Mouse (Mus musculus): Measurements from ENCODE around the gene Polr1c. TPM values are rescaled to one million over a fixed set of nuclear protein-coding genes. Genes with fewer than 3 reads are reported as not detected.

Polr1c gene
- polyA plus RNA-seq, 1 experiment from 2014 or later, result 125 TPM

DNA sequence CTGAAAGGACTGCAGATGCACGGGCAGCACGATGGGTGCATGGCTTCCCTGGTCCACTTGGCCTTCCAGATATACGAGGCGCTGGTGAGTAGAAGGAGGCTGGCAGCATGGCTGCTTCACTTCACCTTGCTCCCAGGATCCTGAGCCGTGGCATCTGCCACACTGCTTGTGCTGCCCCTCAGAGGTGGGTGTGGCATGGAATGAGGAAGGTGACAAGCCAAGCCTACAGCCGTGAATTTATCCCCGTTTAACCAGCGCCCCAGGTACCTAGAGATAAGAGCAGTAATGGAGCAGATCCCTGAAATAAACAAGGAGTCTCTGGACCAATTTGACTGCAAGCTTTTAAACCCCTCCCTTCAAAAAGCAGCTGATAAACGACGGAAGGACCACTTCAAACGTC lies 6.4 kb downstream of the Polr1c start:
- Histone ChIP-seq H3K4me3 (no peak overlapping the region), H3K27me3 (replicated peaks; ENCODE audit: low read depth, poor library complexity, severe bottlenecking) (no peaks in the 10 kb centered on the region), H3K9me3 (no peaks in the 10 kb centered on the region), H3K36me3 (replicated peaks) (peaks cover 100% of the 10 kb centered on the region), H3K4me1 (peaks cover 4% of the 10 kb centered on the region), H3K27ac (replicated peaks) (no peak overlapping the region)
- no peak for DNase-seq (ENCODE audit: low spot score)
- 84% methylated on average over 11 of the region's 11 CpGs for WGBS

DNA sequence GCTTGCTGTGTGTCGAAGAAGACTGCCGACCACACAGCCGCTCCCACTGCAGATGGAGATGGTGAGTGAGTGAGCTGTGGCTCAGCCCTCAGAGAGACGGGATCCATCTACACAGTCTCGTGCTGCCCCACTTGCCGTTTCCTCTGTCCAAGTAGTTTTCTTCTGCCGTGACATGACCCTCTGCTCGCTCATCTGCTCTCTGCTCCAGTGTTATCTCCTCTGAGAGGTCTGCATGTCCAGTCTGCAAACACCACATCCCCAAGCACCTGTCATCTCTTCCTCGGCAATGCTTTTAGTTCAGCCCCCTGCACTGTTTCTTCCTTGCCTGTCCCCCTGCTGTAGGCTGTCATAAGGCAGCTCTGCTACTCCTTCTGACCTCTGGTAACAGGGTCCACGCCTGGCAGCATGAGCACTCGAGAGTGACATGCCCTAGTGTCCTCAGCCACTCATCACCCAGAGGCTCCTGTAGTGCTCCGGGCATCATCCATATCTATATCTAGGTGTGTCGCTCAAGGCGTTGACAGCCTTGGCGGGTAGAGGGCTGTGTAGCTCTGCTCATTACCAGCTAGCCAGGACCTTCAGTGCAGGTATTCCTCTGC lies 8.2 kb downstream of the Polr1c start:
- H3K36me3 ChIP-seq (replicated peaks), result peaks cover 100% of the 10 kb centered on the region
- H3K4me1 ChIP-seq, result no peaks in the 10 kb centered on the region
- no peak for DNase-seq (ENCODE audit: low spot score)
- H3K4me3 ChIP-seq, result no peak overlapping the region
- H3K27ac ChIP-seq (replicated peaks), result no peak overlapping the region
- no peaks in the 10 kb centered on the region for H3K27me3 ChIP-seq (replicated peaks; ENCODE audit: low read depth, poor library complexity, severe bottlenecking)
- no peaks in the 10 kb centered on the region for H3K9me3 ChIP-seq
- 94% methylated on average over 15 of the region's 15 CpGs for WGBS

DNA sequence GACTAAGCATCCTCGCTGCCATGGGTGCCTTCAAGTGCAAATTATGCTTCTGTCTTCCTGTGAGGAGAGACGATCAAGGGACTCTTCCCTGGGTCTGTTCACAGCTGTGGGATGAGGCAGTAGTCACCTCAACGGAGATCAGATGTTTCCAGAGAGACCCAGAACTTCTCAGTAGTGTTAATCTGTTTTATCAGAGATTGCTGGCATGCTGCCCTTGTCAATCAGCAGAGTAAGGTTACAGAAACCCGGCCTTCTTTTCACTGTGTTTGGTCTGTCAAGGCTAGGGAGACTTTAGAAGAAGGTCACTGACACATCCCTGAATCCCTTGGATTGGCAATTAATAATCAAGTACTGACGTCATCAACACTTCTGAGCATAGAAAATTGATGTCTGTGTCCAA lies 10.4 kb downstream of the Polr1c start:
- no peaks in the 10 kb centered on the region for H3K4me1 ChIP-seq
- H3K4me3 ChIP-seq, result no peak overlapping the region
- no peaks in the 10 kb centered on the region for H3K27me3 ChIP-seq (replicated peaks; ENCODE audit: low read depth, poor library complexity, severe bottlenecking)
- no peaks in the 10 kb centered on the region for H3K9me3 ChIP-seq
- peaks cover 100% of the 10 kb centered on the region for H3K36me3 ChIP-seq (replicated peaks)
- WGBS, result 83% methylated on average over 5 of the region's 5 CpGs
- no peak overlapping the region for H3K27ac ChIP-seq (replicated peaks)
- no peak for DNase-seq (ENCODE audit: low spot score)

DNA sequence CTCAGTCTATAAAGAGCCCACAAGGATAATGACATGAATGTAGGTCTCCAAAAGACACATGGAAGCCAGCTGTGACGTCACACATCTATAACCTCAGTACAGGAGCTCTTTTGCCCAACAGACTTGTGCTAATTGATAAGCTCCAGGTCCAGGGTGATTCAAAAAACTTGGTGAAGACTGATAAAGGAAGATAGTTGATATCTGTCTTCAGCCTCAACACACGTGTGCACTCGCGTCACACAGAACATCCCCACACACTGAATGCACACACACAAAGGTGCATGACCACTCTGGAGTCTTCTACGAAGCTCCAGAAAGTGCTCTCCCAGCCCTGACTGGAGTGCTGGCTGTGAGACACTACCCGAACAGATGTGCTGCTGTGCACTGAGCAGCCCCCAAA lies 10.8 kb downstream of the Polr1c start:
- no peaks in the 10 kb centered on the region for H3K4me1 ChIP-seq
- H3K4me3 ChIP-seq, result no peak overlapping the region
- DNase-seq (ENCODE audit: low spot score), result no peak
- no peaks in the 10 kb centered on the region for H3K9me3 ChIP-seq
- peaks cover 100% of the 10 kb centered on the region for H3K36me3 ChIP-seq (replicated peaks)
- no peak overlapping the region for H3K27ac ChIP-seq (replicated peaks)
- no peaks in the 10 kb centered on the region for H3K27me3 ChIP-seq (replicated peaks; ENCODE audit: low read depth, poor library complexity, severe bottlenecking)
- 95% methylated on average over 6 of the region's 6 CpGs for WGBS

DNA sequence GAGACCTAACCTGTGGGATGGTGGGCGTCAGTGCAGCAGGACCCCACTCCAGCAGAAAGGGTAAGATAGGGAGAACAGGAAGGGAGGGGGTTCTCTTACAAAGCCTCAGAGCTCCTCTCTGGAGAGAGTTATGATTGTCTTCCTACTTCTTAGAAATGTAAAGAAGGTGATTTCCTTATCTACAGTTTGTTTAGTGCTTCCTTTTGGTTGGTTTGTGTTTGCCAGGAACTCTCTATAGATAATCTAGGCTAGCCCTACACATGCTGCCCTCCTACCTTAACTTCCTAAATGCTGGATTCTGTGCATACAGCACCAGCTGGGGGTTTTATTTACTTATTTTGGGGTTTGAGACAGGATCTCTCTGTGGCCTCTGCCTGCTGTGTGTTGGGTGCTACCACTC lies 11.8 kb downstream of the Polr1c start:
- Histone ChIP-seq H3K36me3 (replicated peaks) (peaks cover 100% of the 10 kb centered on the region), H3K27ac (replicated peaks) (no peak overlapping the region), H3K27me3 (replicated peaks; ENCODE audit: low read depth, poor library complexity, severe bottlenecking) (no peaks in the 10 kb centered on the region), H3K9me3 (no peaks in the 10 kb centered on the region), H3K4me3 (no peak overlapping the region), H3K4me1 (no peaks in the 10 kb centered on the region)
- no peak for DNase-seq (ENCODE audit: low spot score)
- 92% methylated on average over 1 of the region's 1 CpGs for WGBS

DNA sequence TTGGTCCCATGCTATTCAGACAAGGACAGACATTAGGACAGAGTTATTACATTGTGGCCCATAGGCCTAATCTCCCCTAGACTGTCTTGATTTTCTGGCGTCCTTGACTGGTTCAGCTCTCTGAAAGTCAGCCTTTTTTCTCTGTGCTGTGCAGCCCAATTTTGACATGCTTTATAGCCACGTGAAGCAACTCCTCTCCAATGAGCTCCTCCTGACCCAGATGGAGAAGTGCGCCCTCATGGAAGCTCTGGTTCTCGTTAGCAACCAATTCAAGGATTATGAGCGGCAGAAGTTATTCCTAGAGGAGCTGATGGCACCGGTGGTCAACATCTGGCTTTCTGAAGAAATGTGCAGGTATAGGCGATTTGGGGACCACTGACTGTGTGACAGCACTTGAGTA lies 20.3 kb downstream of the Polr1c start:
- no peaks in the 10 kb centered on the region for H3K9me3 ChIP-seq
- 79% methylated on average over 7 of the region's 7 CpGs for WGBS

DNA sequence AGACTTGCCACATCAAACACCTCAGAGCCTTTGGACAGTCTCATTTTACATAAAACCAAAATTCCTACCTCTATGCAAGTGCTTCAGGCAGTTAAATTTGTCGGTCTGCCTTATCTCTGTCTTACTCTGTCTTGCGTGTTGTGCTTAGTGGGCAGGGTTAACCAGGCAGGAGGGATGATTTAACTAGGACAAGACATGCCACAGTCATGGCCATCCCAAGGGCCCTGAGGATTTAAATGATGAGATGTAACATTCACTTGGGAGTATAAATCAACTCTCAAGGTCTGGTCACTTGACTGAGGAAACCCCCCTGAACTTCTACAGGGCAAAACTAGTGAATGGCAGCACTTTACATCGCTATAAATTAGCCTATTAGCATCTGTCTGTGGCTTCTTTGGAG lies 26.3 kb downstream of the Polr1c start:
- Histone ChIP-seq H3K27me3 (replicated peaks; ENCODE audit: low read depth, poor library complexity, severe bottlenecking) (no peaks in the 10 kb centered on the region), H3K36me3 (replicated peaks) (peaks cover 100% of the 10 kb centered on the region), H3K27ac (replicated peaks) (no peak overlapping the region), H3K4me1 (no peaks in the 10 kb centered on the region), H3K4me3 (no peak overlapping the region), H3K9me3 (no peaks in the 10 kb centered on the region)
- WGBS, result 91% methylated on average over 3 of the region's 3 CpGs
- DNase-seq (ENCODE audit: low spot score), result no peak

More for the DNA sequence above, 20.3 kb downstream of the Polr1c start:
- no peak for DNase-seq (ENCODE audit: low spot score)
- Histone ChIP-seq H3K27me3 (replicated peaks; ENCODE audit: low read depth, poor library complexity, severe bottlenecking) (no peaks in the 10 kb centered on the region), H3K4me3 (no peak overlapping the region), H3K4me1 (no peaks in the 10 kb centered on the region), H3K36me3 (replicated peaks) (peaks cover 100% of the 10 kb centered on the region), H3K27ac (replicated peaks) (no peak overlapping the region)

DNA sequence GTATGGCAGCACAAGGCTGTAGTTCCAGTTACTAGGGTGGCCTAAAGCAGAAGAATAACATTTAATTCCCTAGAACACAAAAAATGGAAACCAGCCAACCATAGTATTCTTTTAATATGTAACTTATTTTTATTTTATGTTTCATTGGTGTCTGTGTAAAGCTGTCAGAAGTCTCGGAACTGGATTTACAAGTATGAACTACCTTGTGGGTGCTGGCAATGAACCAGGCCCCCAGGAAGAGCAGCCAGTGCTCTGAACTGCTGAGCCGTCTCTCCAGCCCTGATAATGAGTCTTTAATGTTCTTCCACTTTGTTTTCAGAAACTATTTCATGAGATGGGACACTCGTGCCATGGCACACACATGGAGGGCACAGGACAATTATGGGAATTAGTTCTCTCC lies 37.3 kb downstream of the Polr1c start:
- Histone ChIP-seq H3K4me1 (no peaks in the 10 kb centered on the region), H3K27ac (replicated peaks) (no peak overlapping the region), H3K9me3 (no peaks in the 10 kb centered on the region), H3K27me3 (replicated peaks; ENCODE audit: low read depth, poor library complexity, severe bottlenecking) (no peaks in the 10 kb centered on the region), H3K36me3 (replicated peaks) (peaks cover 100% of the 10 kb centered on the region), H3K4me3 (no peak overlapping the region)
- 94% methylated on average over 3 of the region's 3 CpGs for WGBS
- DNase-seq (ENCODE audit: low spot score), result no peak

DNA sequence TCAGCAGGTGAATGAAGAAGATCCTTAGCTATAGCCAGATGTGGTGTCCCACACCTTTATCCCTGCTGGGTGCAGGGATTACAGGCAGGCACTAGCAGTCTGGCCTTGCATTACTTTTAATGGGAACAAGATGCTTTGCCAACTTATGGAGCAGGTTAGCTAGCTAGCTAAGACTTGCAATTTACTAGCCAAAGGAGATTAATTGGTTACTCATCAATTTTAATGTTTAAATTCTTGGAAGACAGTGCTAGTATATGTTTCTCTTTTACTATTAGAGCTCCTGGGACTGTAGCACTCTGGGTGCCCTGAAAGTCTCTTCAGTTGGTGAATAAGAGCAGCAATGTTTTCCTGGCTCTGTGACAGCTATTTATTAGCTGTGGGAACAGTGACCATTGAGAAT lies 41.2 kb downstream of the Polr1c start:
- Histone ChIP-seq H3K4me1 (peaks cover 17% of the 10 kb centered on the region), H3K27ac (replicated peaks) (no peak overlapping the region), H3K4me3 (no peak overlapping the region), H3K36me3 (replicated peaks) (peaks cover 76% of the 10 kb centered on the region), H3K9me3 (no peaks in the 10 kb centered on the region), H3K27me3 (replicated peaks; ENCODE audit: low read depth, poor library complexity, severe bottlenecking) (no peaks in the 10 kb centered on the region)
- DNase-seq (ENCODE audit: low spot score), result no peak

DNA sequence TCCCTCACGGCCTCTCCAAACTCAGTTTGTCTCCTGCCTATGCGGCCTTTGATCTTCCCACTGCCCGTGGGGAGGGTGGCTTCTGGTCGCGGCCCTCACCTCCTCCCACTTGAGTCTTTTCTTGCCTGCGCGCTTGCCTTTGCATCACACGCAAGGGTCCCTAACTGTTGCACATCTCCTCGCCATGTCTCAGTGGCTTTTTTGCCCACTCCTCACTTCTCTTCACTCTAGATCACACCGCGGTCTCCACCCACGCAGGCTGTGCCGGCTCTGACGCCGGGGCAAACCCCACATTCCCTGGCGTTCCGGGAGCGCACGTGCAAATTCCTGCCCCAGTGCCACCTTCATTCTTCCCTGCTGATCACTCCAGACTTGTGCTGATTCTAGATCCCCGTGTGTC lies 44.8 kb downstream of the Polr1c start:
- Histone ChIP-seq H3K27ac (replicated peaks) (peak overlapping the region; percentile 93), H3K9me3 (no peaks in the 10 kb centered on the region), H3K4me3 (peak overlapping the region; percentile 87), H3K36me3 (replicated peaks) (peaks cover 62% of the 10 kb centered on the region), H3K27me3 (replicated peaks; ENCODE audit: low read depth, poor library complexity, severe bottlenecking) (no peaks in the 10 kb centered on the region), H3K4me1 (peaks cover 28% of the 10 kb centered on the region)
- WGBS, result under 1% methylated on average over 20 of the region's 20 CpGs
- no peak for DNase-seq (ENCODE audit: low spot score)

DNA sequence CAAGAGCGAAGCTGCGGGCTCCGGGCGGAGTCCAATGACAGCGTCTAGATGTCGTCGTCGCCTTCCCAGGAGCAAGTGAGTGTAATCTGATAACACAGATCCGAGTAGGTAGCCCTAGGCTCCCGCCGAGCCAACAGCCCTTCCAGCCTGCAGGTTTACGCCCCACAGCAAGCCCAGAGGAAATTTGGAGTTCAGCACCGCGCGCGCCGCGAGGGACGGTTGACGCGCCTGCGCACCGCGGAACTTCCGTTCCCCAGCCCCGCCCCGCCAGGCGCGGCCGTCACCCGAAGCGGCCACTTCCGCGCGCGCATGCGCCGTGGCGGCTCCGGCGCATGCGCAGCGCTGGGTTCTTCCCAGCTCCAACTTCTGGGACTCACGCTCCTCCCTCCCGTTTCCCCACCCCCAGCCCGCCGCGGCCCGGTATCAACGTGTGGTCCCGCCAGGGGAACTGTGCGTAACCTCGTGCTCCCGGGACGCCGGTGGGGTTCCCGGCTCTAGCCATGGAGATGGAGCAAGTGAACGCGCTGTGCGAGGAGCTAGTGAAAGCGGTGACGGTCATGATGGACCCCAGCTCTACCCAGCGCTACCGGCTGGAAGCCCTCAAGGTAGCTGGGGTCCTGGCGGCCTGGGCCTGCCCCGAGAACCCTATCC lies 45.3 kb downstream of the Polr1c start, which contains the start of the genes Polh and Xpo5:
Polh (minus strand) TSS at position 225 of the 651 bp plus-strand sequence.
Xpo5 (plus strand) TSS at position 362 of the 651 bp plus-strand sequence.
- peak within 1 kb of the TSS; percentile 87 for H3K4me3 ChIP-seq
- H3K9me3 ChIP-seq, result no peaks in the 10 kb centered on the region
- peaks cover 62% of the 10 kb centered on the region for H3K36me3 ChIP-seq (replicated peaks)
- WGBS, result under 1% methylated on average over 66 of the region's 66 CpGs
- H3K4me1 ChIP-seq, result peaks cover 28% of the 10 kb centered on the region
- DNase-seq (ENCODE audit: low spot score), result peak; percentile 96
- peak within 1 kb of the TSS; percentile 93 for H3K27ac ChIP-seq (replicated peaks)
- H3K27me3 ChIP-seq (replicated peaks; ENCODE audit: low read depth, poor library complexity, severe bottlenecking), result no peaks in the 10 kb centered on the region

DNA sequence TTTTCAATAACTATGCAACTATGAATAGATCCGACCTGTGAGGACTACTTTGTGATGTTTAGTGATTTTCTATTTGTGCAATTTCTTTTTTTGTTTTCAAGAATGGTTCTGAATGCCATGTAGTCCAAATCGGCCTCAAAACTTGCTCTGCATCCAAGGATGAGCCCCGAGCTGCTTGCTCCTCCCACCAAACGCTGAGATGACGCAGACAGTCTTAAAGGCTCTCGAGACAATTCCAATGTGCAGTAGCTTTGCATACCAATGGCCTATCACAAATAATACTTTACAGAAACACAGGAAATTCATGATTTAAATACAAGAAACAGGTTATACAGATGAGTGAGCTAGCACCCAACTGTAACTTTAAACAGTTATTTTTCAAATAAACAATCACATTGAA lies 46.7 kb downstream of the Polr1c start:
- Histone ChIP-seq H3K9me3 (no peaks in the 10 kb centered on the region), H3K4me3 (peak overlapping the region; percentile 87), H3K27ac (replicated peaks) (no peak overlapping the region), H3K27me3 (replicated peaks; ENCODE audit: low read depth, poor library complexity, severe bottlenecking) (no peaks in the 10 kb centered on the region), H3K36me3 (replicated peaks) (peaks cover 62% of the 10 kb centered on the region), H3K4me1 (peaks cover 28% of the 10 kb centered on the region)
- no peak for DNase-seq (ENCODE audit: low spot score)
- 77% methylated on average over 6 of the region's 6 CpGs for WGBS

Measured in embryonic facial prominence, embryonic 10.5 days (tissue).